Mouse (Mus musculus) layer of hippocampus, adult 9-10 months (tissue): ENCODE results near the gene Il1f8.
"Not testable (repeated sequence)": the region's sequence is repeated elsewhere in the genome, so short reads cannot be mapped to it uniquely, and the experiment has no call there.

ENCODE experiments used
- DNase-seq: peaks from one replicate; pipeline ENCODE4 v3.0.0; 2022; ENCODE audit warnings: low spot score

The Il1f8 gene

DNA sequence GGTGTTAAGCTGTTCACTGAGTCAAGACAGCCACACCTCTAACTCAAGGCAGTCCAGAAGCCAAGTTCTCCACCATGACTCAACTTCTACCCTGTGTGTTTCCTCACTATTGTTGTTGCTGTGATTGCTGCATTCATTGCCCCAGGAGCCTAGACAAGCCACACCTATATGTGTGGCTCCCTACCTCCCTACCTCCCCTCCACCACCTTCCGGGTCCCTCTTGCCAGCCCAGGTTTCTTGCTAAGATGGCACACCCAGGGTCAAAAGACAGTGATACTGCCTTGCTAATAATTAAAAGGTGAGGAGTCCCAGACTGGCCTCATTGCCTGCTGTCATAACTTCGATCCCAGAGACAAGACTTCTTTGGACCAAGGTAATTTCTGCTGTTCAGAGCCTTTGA lies at the start of gene Il1f8:
Il1f8 (plus strand) TSS at position 301 of the 400 bp plus-strand sequence.
- no peak for DNase-seq

- DNase-seq = no peak
Observed at GRCm38 (mm10) chr2:24103619-24104289, 49.2 kb upstream of the Il1f8 start.

- DNase-seq = peak; percentile 0
Observed at GRCm38 (mm10) chr2:24109085-24109484, 43.9 kb upstream of the Il1f8 start.

DNA sequence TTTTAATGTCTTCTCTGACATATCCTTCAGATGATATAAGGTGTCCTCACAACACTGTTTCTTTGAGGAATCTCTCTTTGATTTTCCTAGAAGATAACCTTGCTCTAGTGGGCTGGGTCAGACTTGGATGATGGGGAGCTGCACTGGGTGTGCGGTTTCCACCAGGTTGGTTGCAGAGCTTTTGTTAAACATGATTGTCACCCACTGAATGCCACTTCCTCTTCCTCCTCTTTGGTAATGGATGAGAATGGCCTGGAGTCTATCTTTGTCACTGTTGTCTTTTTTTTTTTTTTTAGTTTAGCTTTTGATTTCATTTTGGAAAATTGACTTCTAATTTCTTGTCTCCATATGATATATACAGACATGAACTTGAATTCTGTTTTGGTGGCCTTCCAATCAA lies 18.6 kb upstream of the Il1f8 start:
- no peak for DNase-seq

GRCm38 (mm10) chr2:24181683-24182331 lies 28.8 kb downstream of the Il1f8 start:
- peak; percentile 2 for DNase-seq

GRCm38 (mm10) chr2:24182423-24183147 lies 29.6 kb downstream of the Il1f8 start:
- not testable (repeated sequence) for DNase-seq

- not testable (repeated sequence) for DNase-seq
Observed at GRCm38 (mm10) chr2:24184092-24184491, 31.1 kb downstream of the Il1f8 start.

GRCm38 (mm10) chr2:24186176-24186575 lies 33.2 kb downstream of the Il1f8 start, which contains the start of gene Il1f9:
Gene Il1f9, plus strand, starts transcription at chr2:24186476.
- no peak for DNase-seq

DNA sequence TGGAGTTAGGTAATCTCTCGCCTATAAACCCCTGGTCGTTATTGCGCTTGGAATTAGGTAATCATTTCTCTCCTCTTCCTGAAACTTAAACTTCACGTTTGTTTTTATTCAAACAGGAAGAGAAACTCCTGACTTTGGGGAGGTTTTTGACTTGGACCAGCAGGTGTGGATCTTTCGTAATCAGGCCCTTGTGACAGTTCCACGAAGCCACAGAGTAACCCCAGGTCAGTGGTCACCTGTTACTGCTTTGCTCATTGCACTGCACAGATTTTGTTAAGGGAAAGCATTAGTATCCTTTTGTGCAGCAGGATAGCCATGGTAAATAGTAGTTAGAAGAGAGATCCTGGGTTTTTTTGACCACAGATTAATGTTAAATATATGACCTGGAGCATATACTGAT lies 34.6 kb downstream of the Il1f8 start:
- no peak for DNase-seq

DNA sequence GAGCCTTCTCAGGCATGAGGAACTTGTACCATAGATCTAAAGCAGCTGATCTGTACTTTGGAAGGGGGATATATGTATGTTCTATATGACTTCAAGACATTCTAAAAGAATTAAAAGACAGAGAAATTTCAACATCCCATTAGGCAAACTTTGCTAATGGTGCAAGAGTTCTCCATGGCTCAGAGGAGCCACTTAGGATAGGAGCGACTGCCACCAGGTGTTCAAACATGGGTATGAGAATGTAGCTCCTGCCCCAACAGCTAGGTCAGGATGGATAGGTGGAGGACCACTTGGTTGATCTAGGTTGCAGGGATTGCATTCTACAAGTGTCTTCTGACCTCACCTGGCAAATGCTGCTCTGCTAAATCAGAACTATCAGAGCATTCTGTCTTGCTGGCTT lies 35.2 kb downstream of the Il1f8 start:
- no peak for DNase-seq
